Mouse (Mus musculus): ENCODE measurements around the gene Gpr39. TPM values are rescaled to one million over a fixed set of nuclear protein-coding genes. Genes with fewer than 3 reads are reported as not detected.

Gpr39 gene
- total RNA-seq, 2 experiments from 2014 or later = 1.5 TPM

GRCm38 (mm10) chr1:125694338-125694737, 17.5 kb downstream of the Gpr39 start:
- no peak for DNase-seq

DNA sequence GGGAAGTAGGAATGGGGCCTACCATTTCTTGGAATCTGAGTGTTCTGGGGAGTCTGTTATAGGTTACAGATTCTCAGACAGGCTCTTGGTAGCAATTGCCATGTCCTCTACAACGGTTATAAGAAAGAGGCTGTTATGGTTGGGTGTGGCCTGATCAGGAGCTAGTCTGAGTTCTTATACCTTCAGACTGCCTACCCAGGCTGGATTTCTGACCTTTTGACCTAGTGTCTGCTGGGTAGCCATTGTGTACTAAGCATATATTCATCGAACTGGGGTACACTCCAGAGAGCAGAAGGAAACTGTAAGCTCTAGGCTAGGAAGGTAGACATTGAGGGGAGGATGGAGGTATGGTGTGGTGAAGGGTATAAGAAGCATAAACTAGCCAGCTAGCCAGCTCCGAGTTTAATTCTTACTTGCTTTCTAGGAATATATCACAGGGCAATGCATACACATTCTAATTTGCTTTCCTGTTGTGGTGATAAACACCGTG, 24.4 kb downstream of the Gpr39 start:
- no peak for DNase-seq

GRCm38 (mm10) chr1:125701773-125702172, 25.0 kb downstream of the Gpr39 start:
- DNase-seq = no peak

GRCm38 (mm10) chr1:125702326-125702725, 25.5 kb downstream of the Gpr39 start:
- DNase-seq = peak; percentile 40

DNA sequence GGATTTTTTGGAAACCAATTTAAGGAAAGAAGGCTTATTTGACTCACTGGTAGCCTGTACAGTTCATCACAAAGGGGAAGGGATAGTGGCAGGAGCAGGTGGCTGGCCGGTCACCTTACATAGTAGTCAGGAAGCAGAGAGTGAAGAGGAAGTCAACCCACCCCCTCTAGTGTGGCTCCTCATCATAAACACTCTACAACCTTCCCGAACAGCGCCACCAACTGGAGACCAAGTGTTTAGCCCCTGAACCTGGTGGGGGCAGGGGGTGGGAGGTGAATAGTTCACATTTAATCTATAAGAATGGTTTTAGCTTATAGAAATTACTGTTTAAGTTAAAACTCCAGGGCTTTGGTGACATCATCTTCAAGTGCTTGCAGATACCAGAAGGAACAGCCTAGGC, 28.6 kb downstream of the Gpr39 start:
- DNase-seq = no peak

- DNase-seq = no peak
Measured at GRCm38 (mm10) chr1:125715286-125715685, 38.5 kb downstream of the Gpr39 start.

DNA sequence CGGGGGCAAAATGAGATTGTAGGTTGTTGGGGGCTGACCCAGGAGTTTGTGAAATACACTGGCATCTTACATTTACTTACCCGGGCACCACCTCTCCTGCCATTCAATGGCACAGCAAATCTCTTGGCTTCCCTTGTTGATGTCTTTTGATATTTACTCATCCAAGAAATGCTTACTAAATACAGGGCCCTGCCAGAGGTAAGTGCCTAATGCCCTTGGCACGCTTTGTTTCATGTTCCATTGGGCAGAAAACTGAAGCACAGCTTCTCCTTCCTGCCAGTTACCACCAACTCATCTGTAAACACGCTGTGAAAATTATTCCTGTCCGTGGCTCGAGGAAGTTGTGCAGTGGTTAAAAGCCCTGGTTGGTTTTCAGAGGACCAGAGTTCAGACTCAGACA, 39.4 kb downstream of the Gpr39 start:
- DNase-seq = no peak

DNA sequence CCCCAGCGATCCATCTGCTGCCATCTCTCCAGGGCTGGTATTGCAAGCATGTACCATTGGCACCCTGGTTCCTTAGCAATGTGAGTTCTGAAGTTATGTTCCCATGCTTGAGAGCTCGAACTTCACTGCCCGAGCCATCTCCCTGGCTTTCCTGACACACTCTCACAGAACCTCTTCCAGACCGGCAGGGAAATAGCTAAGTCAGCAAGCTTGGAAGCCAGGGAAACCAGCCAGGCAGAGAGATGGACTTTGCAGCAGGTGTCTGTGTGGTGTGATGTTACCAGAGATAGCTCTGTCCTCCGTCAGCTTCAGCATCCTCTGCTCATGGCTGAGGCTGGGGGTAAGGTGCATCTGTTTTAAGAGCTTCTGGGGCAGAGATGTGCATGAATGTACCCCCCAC, 41.1 kb downstream of the Gpr39 start:
- no peak for DNase-seq

- DNase-seq = no peak
Measured at GRCm38 (mm10) chr1:125719127-125719526, 42.3 kb downstream of the Gpr39 start.

GRCm38 (mm10) chr1:125721104-125721758, 44.4 kb downstream of the Gpr39 start:
- DNase-seq = no peak

DNA sequence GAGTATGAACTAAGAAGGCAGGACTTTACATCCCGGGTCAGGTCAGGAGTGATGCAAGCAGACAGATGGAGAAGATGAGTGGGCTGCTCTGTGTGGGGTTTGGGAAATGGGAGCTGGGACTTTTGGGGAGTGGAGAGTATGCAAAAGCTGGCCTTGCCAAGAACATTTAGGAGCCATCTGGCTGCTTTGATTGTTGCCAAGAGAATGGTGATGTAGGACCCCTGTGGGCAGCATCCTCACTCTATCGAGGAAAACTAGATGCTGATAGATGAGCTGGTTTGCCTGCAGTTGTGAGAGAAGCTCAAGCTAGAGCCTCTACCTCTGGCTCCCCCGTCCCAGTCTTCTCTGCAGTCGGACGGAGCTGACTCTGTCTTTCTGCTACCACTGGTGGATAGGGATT, 47.5 kb downstream of the Gpr39 start:
- DNase-seq = no peak

- no peak for DNase-seq
Measured at GRCm38 (mm10) chr1:125729025-125729565, 52.3 kb downstream of the Gpr39 start.

DNA sequence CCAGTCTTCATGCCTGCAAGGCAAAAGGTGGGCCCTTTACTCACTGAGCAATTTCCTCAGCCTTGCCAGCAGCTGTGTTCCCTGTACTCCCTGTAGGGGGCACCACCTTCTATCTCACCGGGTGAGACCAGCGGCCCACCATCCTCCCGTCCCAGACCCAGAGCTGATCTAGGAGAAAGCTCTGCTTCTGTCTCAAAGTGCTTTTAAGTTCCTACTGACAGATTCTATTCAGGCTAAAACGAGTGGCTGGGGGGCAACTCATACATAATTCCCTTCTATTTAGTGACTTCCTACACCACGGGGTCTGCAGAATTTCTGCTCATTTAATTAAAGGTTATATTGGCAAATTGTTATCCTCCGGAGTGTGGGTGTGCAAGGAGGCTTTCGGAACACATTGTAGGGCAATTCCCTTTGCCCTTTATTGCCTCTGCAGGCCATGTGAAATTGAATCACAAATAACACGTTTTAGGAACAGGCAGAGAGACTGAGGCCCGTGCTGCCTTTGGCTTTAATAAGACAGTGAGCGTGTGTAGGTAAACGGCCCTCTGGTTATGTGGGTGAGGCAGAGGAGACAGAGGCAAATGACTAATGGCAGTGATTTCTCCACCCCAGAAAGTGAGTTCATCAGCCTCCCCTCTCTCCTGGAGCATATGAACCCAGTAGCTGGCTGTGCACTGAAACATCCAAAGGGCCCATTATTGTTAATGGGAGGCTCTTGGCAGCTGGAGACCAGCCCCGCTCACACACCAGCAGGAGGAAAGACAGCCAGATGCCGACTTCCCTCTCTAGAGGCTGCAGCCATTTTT, 53.1 kb downstream of the Gpr39 start:
- no peak for DNase-seq

- no peak for DNase-seq
Measured at GRCm38 (mm10) chr1:125730537-125730880, 53.7 kb downstream of the Gpr39 start.

- no peak for DNase-seq
Measured at GRCm38 (mm10) chr1:125731854-125732253, 55.1 kb downstream of the Gpr39 start.

- DNase-seq = no peak
Measured at GRCm38 (mm10) chr1:125744766-125745165, 68.0 kb downstream of the Gpr39 start.

GRCm38 (mm10) chr1:125755335-125755996, 78.7 kb downstream of the Gpr39 start:
- DNase-seq = no peak

DNA sequence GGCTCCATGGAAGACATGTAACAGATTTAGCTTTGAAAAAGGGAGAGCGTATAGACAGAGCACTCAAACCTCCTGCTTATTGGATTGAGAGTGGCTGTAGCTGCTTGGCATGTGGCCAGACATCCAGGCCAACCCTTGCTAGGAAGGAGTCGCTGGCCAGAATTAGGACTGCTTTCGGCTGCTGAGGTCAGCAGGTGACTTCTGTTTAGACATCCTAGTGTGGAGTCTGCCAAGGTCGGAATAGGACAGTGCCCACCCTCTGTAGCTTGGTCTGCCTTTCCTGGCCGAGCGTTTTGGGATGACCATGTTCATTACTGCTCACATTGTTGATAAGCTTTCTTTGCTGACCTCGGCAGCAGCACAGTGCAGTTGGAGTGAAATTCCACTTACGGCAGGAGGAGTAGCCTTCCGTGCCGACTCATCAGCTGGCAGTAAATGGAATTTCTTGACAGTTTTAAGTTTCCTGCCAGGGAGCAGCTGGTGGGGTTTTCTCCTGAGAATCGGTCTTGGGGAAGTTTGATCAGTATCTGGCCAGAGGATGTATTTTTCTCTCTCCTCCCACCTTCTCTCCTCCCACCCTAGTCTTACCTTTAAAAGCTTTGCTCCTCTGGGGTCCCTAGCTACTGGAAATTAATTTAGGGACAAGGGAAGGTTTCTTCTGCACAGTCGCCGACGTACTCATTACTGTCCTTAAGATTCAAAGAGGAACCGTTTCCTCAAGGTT, 83.3 kb downstream of the Gpr39 start:
- DNase-seq = peak; percentile 80

- peak; percentile 4 for DNase-seq
Measured at GRCm38 (mm10) chr1:125760696-125761025, 83.9 kb downstream of the Gpr39 start.

GRCm38 (mm10) chr1:125762076-125762475, 85.3 kb downstream of the Gpr39 start:
- DNase-seq = no peak

DNA sequence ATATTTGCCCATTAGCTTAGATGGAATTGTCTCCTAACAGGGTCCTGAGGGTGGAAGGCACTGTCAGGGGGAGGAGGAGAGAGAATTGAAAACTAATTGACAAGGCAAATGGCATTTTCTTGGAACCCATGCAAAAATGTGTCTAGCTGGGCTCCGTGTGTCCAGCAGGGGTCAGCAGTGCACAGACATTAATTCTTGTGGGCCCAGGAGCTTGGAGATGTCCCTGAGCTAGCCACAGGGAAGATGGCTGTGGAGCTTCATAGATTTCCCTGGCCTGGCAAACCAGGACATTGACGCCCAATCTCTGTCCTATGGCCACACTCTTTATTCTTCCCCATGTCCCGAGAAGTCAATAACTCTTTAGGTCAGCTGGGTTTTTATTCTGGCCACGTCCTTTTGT, 113.0 kb downstream of the Gpr39 start:
- DNase-seq = peak; percentile 76

DNA sequence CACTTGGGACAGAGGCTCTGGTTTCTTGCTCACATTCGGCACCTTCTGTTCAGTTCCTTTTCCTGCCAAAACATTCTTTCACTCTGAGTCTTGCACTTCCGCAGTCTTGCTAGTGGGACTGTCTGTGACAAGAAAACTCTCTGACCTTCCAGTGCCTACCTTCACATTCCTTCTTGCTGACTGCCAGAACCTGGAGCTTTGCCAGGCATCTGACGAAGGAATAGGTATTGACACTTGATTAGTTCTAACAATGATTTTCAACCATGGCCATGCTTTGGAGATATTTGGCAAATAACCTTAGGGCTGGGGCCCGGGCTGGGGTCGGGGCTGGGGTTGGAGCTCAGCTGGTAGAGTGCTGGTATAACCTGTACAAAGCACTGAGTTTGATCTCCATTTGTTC, 123.7 kb downstream of the Gpr39 start:
- no peak for DNase-seq

GRCm38 (mm10) chr1:125808426-125808825, 131.6 kb downstream of the Gpr39 start:
- DNase-seq = no peak

All from heart, postnatal 4 days (tissue).